Mouse (Mus musculus) spleen, adult 12 weeks (tissue): ENCODE measurements around the gene Olfr721-ps1.

Experiments
- DNase-seq: peaks from one replicate; pipeline ENCODE4 v3.0.0; 2022; ENCODE audit warnings: low spot score

The Olfr721-ps1 gene

GRCm38 (mm10) chr14:14400998-14401397, at the start of gene Olfr721-ps1:
Olfr721-ps1 (plus strand) TSS chr14:14401298.
- DNase-seq: no peak

GRCm38 (mm10) chr14:14351721-14352590, 49.1 kb upstream of the Olfr721-ps1 start:
- no peak for DNase-seq

- DNase-seq: no peak
These were observed 48.5 kb upstream of the Olfr721-ps1 start for GRCm38 (mm10) chr14:14352606-14353005.

- DNase-seq: no peak
These were observed 47.9 kb upstream of the Olfr721-ps1 start for GRCm38 (mm10) chr14:14353081-14353732.

GRCm38 (mm10) chr14:14353740-14354510, 47.2 kb upstream of the Olfr721-ps1 start:
- no peak for DNase-seq

GRCm38 (mm10) chr14:14354511-14355359, 46.4 kb upstream of the Olfr721-ps1 start:
- no peak for DNase-seq

GRCm38 (mm10) chr14:14355360-14355646, 45.8 kb upstream of the Olfr721-ps1 start:
- no peak for DNase-seq

- DNase-seq: no peak
These were observed 5.6 kb upstream of the Olfr721-ps1 start for GRCm38 (mm10) chr14:14395535-14395934.

- DNase-seq: no peak
These were observed 35.1 kb downstream of the Olfr721-ps1 start for GRCm38 (mm10) chr14:14436078-14436658.
